Mouse (Mus musculus) ES-Bruce4 (cell line): ENCODE measurements at regions not wholly inside any gene's neighbourhood (a gene's known extent, or its start where the extent isn't known, plus 50 kb on each side); places are given as distances from the start of the nearest gene placed in this dataset.
A peak's percentile ranks its signal among the peaks of the same experiment; 100 is the strongest.

Source experiments
- H3K27ac ChIP-seq: 2 replicates; pipeline ENCODE4 v1.5.1; 2012; ENCODE audit warnings: low read length, inconsistent platforms; ENCODE audit not compliant: insufficient read depth
- H3K27me3 ChIP-seq: 2 replicates; pipeline ENCODE4 v1.6.1; 2012; ENCODE audit warnings: mild to moderate bottlenecking, low read length, inconsistent platforms; ENCODE audit not compliant: control insufficient read depth, poor library complexity, insufficient read depth, severe bottlenecking
- H3K36me3 ChIP-seq: 2 replicates; pipeline ENCODE4 v1.6.1; 2012; ENCODE audit warnings: inconsistent platforms, mild to moderate bottlenecking, low read length, moderate library complexity; ENCODE audit not compliant: control insufficient read depth, poor library complexity, insufficient read depth, severe bottlenecking
- H3K4me1 ChIP-seq: one replicate; pipeline ENCODE4 v1.8.1; 2011; ENCODE audit warnings: low read length; ENCODE audit not compliant: control insufficient read depth, insufficient read depth
- H3K4me3 ChIP-seq: 2 replicates; pipeline ENCODE4 v1.5.1; 2011; ENCODE audit warnings: low read depth, mild to moderate bottlenecking, low read length
- H3K9ac ChIP-seq: 2 replicates; pipeline ENCODE4 v1.6.1; 2012; ENCODE audit warnings: low read depth, mild to moderate bottlenecking, inconsistent platforms; ENCODE audit not compliant: poor library complexity, severe bottlenecking
- H3K9me3 ChIP-seq: replicated peaks from 2 replicates; pipeline ENCODE4 v1.6.1; 2012; ENCODE audit warnings: mild to moderate bottlenecking, low read length, inconsistent platforms; ENCODE audit not compliant: control insufficient read depth, poor library complexity, insufficient read depth, severe bottlenecking
- CTCF ChIP-seq: IDR thresholded peaks from one replicate; pipeline ENCODE4 v1.8.1; 2011; ENCODE audit warnings: low read depth, low read length
- EP300 ChIP-seq: IDR thresholded peaks from 2 replicates; pipeline ENCODE4 v1.6.1; 2011; ENCODE audit warnings: low read depth, low read length; ENCODE audit not compliant: insufficient read depth
- POLR2A ChIP-seq: IDR thresholded peaks from one replicate; pipeline ENCODE4 v1.8.1; 2011; ENCODE audit warnings: low read length; ENCODE audit not compliant: insufficient read depth

DNA sequence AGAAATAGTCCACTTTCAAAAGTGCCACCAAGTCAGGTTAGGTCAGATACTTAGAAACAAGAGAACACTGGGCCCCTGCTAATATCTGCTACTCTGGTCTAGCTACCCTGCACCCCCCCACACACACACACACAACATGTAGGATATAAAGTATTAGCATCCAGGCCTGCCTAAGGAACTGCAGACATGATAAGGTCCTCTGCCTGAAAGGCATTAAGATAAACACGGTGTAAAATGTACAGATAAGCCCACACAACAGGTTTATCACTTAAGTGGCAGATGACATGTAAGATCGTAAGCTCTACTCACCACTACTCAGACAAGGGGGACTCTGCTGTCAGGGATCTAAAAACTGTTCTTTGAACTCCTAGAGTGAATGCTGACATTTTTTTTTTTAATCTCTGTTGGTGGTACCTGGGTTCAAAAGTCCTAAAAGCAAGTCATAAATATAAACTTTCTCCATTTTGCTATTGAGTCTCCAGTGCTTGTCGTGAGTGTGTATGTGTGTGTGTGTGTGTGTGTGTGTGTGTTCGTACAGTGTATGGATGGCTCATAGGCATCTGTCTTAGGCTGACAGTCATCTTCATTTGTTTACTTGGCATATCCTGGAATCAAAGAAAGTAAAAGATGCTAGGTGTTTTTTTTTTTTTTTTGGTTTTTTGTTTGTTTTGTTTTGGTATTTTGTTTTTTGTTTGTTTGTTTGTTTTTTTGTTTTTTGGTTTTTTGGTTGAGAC, 52.2 kb downstream of the Gm9817 start:
- H3K9me3 ChIP-seq: peaks cover 13% of the 10 kb centered on the region
- no peak overlapping the region for H3K9ac ChIP-seq
- no peak for TF ChIP-seq CTCF
- no peak for TF ChIP-seq POLR2A

DNA sequence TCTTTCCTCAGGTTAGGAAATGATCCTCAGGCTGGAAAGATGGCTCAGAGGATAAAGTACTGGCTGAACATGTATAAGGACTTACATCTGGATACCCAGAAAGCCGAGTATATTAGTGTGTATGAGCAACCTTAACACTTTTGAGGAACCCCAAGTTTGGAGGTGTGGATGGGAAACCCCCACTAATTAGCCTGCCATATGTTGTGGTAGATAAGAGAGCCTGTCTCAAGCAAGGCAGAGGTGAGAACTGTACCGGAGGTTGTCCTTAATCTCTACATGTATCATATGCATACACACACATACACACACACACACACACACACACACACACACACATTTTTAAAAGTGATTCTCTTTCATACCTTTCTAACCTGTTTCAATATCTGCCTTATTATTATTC, 62.1 kb downstream of the Gm9817 start:
- H3K4me1 ChIP-seq: no peaks in the 10 kb centered on the region
- no peaks in the 10 kb centered on the region for H3K9me3 ChIP-seq

More for the DNA sequence above, 52.2 kb downstream of the Gm9817 start:
- H3K27me3 ChIP-seq: no peaks in the 10 kb centered on the region
- no peak overlapping the region for H3K27ac ChIP-seq
- no peak overlapping the region for H3K4me3 ChIP-seq
- no peaks in the 10 kb centered on the region for H3K4me1 ChIP-seq
- H3K36me3 ChIP-seq: no peaks in the 10 kb centered on the region

DNA sequence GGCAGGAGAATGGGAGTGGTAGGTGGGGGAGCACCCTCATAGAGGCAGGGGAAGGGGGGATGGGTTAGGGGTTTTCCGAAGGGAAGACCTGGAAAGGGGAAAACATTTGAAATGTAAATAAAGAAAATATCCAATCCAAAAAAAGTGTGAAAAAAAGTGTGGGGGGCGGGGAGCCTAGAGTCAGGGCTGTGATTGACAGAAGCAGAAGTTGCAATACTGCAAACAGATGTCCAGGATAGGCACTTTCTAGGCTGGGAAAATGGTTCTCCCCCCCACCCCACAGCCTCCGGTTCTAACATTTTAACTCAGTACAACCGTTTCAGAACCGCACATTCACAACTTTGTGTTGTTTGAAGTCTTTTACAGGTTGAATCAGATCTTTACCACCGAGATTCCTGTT, 66.6 kb downstream of the Gm9817 start:
- Histone ChIP-seq H3K4me3 (no peak overlapping the region), H3K27ac (no peak overlapping the region), H3K9me3 (no peaks in the 10 kb centered on the region), H3K4me1 (no peaks in the 10 kb centered on the region), H3K36me3 (no peaks in the 10 kb centered on the region), H3K9ac (no peak overlapping the region), H3K27me3 (no peaks in the 10 kb centered on the region)
- TF ChIP-seq CTCF (no peak), EP300 (no peak), POLR2A (no peak)

More for the DNA sequence above, 62.1 kb downstream of the Gm9817 start:
- TF ChIP-seq EP300: no peak
- no peak for TF ChIP-seq CTCF
- TF ChIP-seq POLR2A: no peak
- Histone ChIP-seq H3K9ac (no peak overlapping the region), H3K27me3 (no peaks in the 10 kb centered on the region), H3K36me3 (no peaks in the 10 kb centered on the region), H3K27ac (no peak overlapping the region), H3K4me3 (no peak overlapping the region)

DNA sequence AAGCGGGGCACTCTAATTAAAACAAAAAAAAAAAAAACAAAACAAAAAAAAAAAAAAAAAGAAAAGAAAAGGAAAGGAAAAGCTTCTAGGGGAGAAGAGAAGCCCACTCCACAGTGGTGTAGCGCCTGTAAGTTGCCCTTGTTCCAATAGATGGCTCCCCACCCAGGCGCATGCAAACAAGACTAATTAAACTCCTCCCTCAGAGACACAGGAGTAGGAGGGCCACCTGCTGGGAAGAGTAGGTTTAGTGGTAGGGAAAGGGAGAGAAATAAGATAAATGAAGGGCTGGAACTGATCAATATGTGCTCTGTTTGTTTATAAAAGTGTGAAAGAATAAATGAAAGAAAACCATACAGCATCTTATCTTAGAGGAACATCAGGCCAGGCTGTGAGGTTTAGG, 77.7 kb downstream of the Gm9817 start:
- Histone ChIP-seq H3K27me3 (no peaks in the 10 kb centered on the region), H3K9ac (no peak overlapping the region), H3K27ac (no peak overlapping the region), H3K4me3 (no peak overlapping the region), H3K36me3 (no peaks in the 10 kb centered on the region), H3K9me3 (no peaks in the 10 kb centered on the region), H3K4me1 (no peaks in the 10 kb centered on the region)
- no peak for TF ChIP-seq EP300
- peak; percentile 24 for TF ChIP-seq CTCF

DNA sequence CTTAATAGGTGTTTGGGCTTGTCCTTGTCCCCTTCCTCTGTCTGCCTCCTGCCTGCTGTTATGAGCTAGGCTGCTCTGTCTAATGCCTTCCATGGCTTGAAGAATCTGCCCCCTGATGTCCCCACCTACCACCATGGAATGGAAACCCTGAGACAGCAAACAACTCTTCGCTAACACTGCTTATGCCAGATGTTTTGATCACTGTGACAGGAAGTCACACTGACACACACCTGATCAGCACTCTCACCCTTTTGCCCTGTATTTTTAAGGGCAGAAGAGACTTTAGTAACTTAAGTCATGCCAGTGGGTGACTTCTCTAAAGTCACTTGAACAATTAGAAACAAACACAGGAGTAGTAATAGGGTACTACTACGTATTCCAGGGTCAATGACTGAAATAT, 78.5 kb downstream of the Gm9817 start:
- H3K27ac ChIP-seq: no peak overlapping the region
- H3K4me1 ChIP-seq: no peaks in the 10 kb centered on the region
- H3K36me3 ChIP-seq: no peaks in the 10 kb centered on the region
- no peak overlapping the region for H3K9ac ChIP-seq
- TF ChIP-seq EP300: no peak
- TF ChIP-seq CTCF: no peak
- no peak for TF ChIP-seq POLR2A
- H3K4me3 ChIP-seq: no peak overlapping the region
- no peaks in the 10 kb centered on the region for H3K27me3 ChIP-seq
- no peaks in the 10 kb centered on the region for H3K9me3 ChIP-seq

DNA sequence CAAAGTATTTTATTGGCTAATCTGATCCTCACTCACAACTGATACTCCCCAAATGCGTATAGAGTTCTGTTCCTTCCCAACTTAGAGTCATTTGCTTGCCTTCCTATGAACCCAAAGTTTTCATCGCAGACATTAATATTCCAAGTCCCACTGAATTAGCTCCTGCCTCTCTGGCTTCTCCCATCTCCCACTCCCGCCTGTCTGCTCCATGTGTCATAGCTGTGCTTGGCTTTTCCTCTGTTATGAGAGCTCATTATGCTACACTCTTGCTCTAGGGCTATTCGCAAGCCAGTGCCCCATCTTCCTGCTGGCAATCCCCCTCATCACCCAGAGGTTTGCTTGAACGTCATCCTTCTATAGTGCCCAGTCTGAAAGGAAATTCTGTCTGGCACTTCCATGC, 81.8 kb downstream of the Gm9817 start:
- H3K9ac ChIP-seq: no peak overlapping the region
- H3K9me3 ChIP-seq: no peaks in the 10 kb centered on the region
- TF ChIP-seq EP300 (no peak), POLR2A (no peak), CTCF (no peak)
- no peaks in the 10 kb centered on the region for H3K27me3 ChIP-seq
- no peaks in the 10 kb centered on the region for H3K36me3 ChIP-seq
- no peaks in the 10 kb centered on the region for H3K4me1 ChIP-seq
- H3K27ac ChIP-seq: no peak overlapping the region
- H3K4me3 ChIP-seq: no peak overlapping the region
